Comparison of ENCODE assay signal across 11 mouse cellular contexts in the genomic region with DNA sequence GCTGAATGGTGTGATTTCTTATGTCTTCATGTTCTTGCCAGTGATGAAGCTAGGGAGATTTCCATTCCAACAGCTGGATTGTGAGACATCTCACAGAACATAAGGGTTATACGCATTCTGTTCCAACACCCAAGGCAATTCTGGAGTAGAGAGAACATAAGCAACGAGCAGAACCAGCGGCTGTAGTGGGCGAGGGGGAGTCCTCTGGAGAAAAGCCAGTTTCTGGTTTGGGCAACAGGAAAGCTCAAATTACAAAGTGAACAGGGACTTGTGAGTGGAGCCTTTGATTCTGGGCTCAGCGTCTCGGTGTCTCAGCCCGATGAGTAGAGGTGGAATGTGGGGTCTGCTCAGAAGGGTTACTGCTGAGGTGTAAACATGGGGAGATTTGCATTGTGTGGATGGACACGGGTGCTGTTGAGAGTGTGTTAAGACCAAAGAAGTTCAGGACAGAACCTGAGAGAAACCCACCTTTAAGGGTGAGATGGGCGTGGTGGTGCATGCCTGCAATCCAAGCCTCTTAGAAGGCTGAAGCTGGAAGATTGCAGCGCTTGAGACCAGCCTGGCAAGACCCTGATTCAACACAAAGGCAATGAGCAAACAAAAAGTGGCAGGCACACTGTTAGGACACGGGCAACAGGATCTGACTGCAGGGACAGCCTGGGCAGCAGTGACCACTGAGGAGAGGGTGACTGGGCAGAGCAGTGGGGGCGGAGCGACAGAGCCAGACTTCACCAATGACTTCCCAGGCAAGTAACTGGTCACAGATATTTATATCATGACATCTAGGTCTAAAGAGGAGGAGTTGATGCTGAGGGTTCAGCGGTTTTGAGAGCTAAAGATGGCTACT. TPM values are rescaled to one million over a fixed set of nuclear protein-coding genes. Genes with fewer than 3 reads are reported as not detected.
DNase-seq lines count a peak whose midpoint lies in the region; ATAC-seq lines count a peak whose summit lies in the region.
"Had no signal": no experiment of that assay in that cellular context is flagged by ENCODE, and none has a peak within 500 bp of the region (broad histone marks: within the 10 kb centered on the region; RNA-seq: fewer than 3 reads in every experiment).

No protein-coding gene starts in this region.

- H3K36me3 ChIP-seq in kidney, embryonic 14.5 days (ENCODE audit: control insufficient read depth, insufficient read depth, low read length) = peaks cover 3% of the 10 kb centered on the region

- H3K9ac ChIP-seq in kidney, embryonic 14.5 days (ENCODE audit: low read depth, low read length) = peak overlapping the region; percentile 35; the same call in 1 of the 2 replicates
- H3K9ac ChIP-seq: embryonic facial prominence, embryonic 15.5 days had no signal

- WGBS in kidney, embryonic 14.5 days = 3% methylated on average over 14 of the region's 14 CpGs

- H3K4me1 ChIP-seq in kidney, embryonic 14.5 days (ENCODE audit: control insufficient read depth, insufficient read depth, low read length) = peaks cover 24% of the 10 kb centered on the region

- H3K4me3 ChIP-seq in kidney, embryonic 14.5 days (ENCODE audit: low read length) = peak overlapping the region; percentile 20; the same call in 1 of the 2 replicates
- H3K4me3 ChIP-seq: embryonic facial prominence, embryonic 15.5 days had no signal

- H3K27ac ChIP-seq in kidney, embryonic 14.5 days (ENCODE audit: low read depth, low read length) = peak overlapping the region; percentile 38; the same call in 1 of the 2 replicates
- H3K27ac ChIP-seq: embryonic facial prominence, embryonic 15.5 days had no signal

- H3K9me3 ChIP-seq in kidney, embryonic 14.5 days (ENCODE audit: control insufficient read depth, low read length) = no peaks in the 10 kb centered on the region
- H3K9me3 ChIP-seq: embryonic facial prominence, embryonic 15.5 days had no signal

- DNase-seq in cerebellum, adult 18-20 months = peak; percentile 62 to 63
- DNase-seq in kidney, postnatal 14 days = no peak
- peak; percentile 13 for DNase-seq in retina, postnatal 1 day
- DNase-seq in retina, embryonic 14.5 days (ENCODE audit: low spot score) = no peak
- no peak for DNase-seq in thymus, postnatal 4 days
- DNase-seq in layer of hippocampus, adult 9-11 months = no peak
- DNase-seq: adrenal gland, postnatal 10 days; gastrocnemius, postnatal 25 days had no signal

- no peak for ATAC-seq in cerebellum, adult (ENCODE audit: insufficient number of reproducible peaks, low FRiP score, low TSS enrichment)
- ATAC-seq in kidney, embryonic 14.5 days (ENCODE audit: low FRiP score, low TSS enrichment) = peak; percentile 55; the same call in 1 of the 2 replicates

- peak overlapping the region; percentile 36 for H3K4me2 ChIP-seq in kidney, embryonic 14.5 days (replicated peaks; ENCODE audit: low read depth, low read length)
- H3K4me2 ChIP-seq: embryonic facial prominence, embryonic 15.5 days had no signal

- H3K27me3 ChIP-seq in kidney, embryonic 14.5 days (ENCODE audit: control insufficient read depth, insufficient read depth, low read length) = no peaks in the 10 kb centered on the region
- H3K27me3 ChIP-seq: embryonic facial prominence, embryonic 15.5 days had no signal

RNA-seq across cellular contexts. Expression of gene Cbln3, which starts 6.5 kb away (rescaled TPM):
- 0.23 and 0.31 TPM in 2 replicates for polyA plus RNA-seq in kidney, embryonic 14.5 days (2014; fragmentation: Nextera tagmentation; extraction: Ambion mirVana)

RNA-seq across cellular contexts. Expression of gene Khnyn, which starts 7.1 kb away (rescaled TPM):
- 7.0 and 9.7 TPM in 2 replicates for polyA plus RNA-seq in kidney, embryonic 14.5 days (2014; fragmentation: Nextera tagmentation; extraction: Ambion mirVana)

RNA-seq across cellular contexts. Expression of gene Sdr39u1, which starts 22.4 kb away (rescaled TPM):
- polyA plus RNA-seq in kidney, embryonic 14.5 days (2014; fragmentation: Nextera tagmentation; extraction: Ambion mirVana) = 61.3 and 64.7 TPM in 2 replicates

RNA-seq across cellular contexts. Expression of gene Nynrin, which starts 23.9 kb away (rescaled TPM):
- 11.0 and 15.6 TPM in 2 replicates for polyA plus RNA-seq in kidney, embryonic 14.5 days (2014; fragmentation: Nextera tagmentation; extraction: Ambion mirVana)

RNA-seq across cellular contexts. Expression of gene Nfatc4, which starts 54.7 kb away (rescaled TPM):
- 26.3 and 33.8 TPM in 2 replicates for polyA plus RNA-seq in kidney, embryonic 14.5 days (2014; fragmentation: Nextera tagmentation; extraction: Ambion mirVana)

Comparison
In these comparisons a context has a peak if more than half of its experiments do, and no peak if none do; other contexts are left out.
1. DNase-seq: peak in cerebellum, adult 18-20 months (2 of 2) and retina, postnatal 1 day (single experiment); none in kidney, postnatal 14 days (single experiment), retina, embryonic 14.5 days (single experiment), thymus, postnatal 4 days (single experiment) and layer of hippocampus, adult 9-11 months (single experiment).